Mouse (Mus musculus) mouse embryonic stem cell (cell line): Measurements from ENCODE around the gene Mcoln3.

Experiments used
- in situ Hi-C, 2 experiments: fragments of 300-500 bp; cut with MboI; formaldehyde crosslinking; loops; 1 replicate in 1 of 2; 3 replicates in 1 of 2; pipeline ENCODE4 v1.14.3; 2019 to 2020; ENCODE audit warnings: low sequenced_read_pairs in 2 of 2, low pct_unique_long_range_greater_than_20kb in 1 of 2, mixed read lengths in 1 of 2; ENCODE audit not compliant: unreplicated experiment in 1 of 2

The Mcoln3 gene

GRCm38 (mm10) chr3:146117258-146117996 is at the start of gene Mcoln3:
TSS of gene Mcoln3 (plus strand) at chr3:146117450.
- in situ Hi-C loops: no loop called here

- in situ Hi-C loops: no loop called here
Measured at GRCm38 (mm10) chr3:146069276-146069675, 48.0 kb upstream of the Mcoln3 start.

- in situ Hi-C loops: no loop called here
Measured at GRCm38 (mm10) chr3:146072780-146073179, 44.5 kb upstream of the Mcoln3 start.

DNA sequence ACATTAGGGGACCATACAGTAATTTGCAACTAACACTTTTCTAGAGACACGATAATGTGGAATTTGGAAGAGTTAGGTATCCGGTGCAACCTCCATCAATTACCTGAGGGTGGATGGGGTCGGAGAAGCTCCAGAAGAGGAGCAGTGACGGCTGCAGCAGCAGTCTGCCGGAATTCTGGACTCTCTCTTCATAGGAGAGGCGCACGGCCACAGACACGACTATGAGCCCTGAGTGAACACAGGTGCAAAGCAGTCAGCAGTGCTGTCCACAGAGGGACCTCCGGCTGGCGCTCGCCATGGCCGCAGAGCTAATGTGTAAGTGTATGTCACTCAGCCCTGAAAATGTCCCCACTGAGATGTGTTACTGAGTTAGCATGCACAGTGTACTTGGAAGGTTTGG is 37.0 kb upstream of the Mcoln3 start:
- in situ Hi-C loops: no loop called here

DNA sequence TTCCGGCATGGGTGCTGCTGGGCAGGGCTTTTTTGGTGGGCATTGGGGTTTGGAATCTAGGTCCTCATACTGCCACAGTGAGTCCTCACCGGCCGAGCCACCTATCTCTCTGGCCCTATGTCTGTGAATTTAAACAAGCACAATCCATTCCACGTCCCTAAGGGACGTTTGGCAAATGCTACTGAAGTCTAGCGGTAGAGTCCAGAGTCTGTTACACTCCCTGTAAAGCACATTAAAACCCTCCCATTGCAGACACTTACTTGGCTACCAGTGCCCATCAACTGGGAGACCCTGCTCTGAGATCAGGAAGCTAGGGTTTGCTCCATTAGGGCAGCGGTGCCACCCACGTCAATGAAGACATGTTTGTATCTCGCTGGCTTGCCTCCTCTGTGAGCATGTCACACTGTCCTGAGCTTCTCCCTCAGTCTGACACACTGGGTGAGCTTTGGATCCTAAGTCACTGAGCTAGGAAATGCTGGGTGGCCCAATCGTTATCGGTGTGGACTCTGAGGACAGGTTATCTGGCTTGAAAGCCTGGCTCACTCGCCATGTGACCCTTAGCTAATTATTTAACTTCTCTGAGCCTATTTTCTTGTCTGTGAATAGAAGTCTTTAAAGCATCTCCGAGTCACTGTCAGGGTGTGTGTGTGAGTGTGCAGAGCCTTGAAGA is 26.1 kb upstream of the Mcoln3 start:
- in situ Hi-C loops: no loop called here

- in situ Hi-C loops: no loop called here
Measured at GRCm38 (mm10) chr3:146095066-146095465, 22.2 kb upstream of the Mcoln3 start.

GRCm38 (mm10) chr3:146096986-146097385 is 20.3 kb upstream of the Mcoln3 start:
- in situ Hi-C loops: no loop called here

DNA sequence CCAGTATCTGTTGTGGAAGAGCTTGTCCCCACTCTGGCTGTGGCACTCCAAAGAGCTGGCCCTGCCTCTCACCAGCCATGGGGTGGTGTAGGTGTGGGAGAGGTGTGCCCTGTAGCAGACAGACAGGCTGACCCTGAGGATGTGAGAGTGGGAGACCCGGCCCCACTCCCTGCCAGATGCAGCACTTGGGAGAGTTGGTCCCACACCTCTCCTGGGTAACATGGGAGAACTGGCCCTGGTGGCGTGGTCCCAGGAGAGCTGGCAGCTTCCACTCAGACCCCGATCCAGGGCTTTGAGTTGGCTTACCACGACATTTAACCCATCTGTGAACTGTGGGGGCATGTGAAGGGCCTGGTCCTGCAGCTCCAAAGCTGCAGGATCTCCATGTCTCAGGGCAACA is 19.4 kb upstream of the Mcoln3 start:
- in situ Hi-C loops: no loop called here

GRCm38 (mm10) chr3:146099925-146100324 is 17.3 kb upstream of the Mcoln3 start:
- in situ Hi-C loops: loop anchor here in 1 of 2 experiments (10.0 kb wide), 1 partner anchor 75 kb away; no protein-coding TSS in a partner anchor

DNA sequence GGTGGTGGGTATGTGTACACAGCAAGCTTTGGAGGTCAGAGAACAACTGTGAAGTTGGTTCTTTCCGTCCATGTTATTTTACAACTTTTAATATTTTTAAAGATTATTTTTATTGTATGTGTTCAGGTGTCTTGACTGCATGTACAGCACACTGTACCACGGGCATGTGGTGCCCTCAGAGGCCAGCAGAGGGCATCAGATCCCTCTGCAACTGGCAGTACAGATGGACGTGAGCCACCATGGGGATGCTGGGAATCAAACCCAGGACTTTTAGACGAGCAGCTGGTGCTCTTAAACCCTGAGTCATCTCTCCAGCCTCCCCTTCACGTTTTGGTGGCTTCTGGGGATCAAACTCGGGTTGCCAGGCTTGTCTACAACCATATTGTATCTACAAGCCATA is 15.2 kb upstream of the Mcoln3 start:
- in situ Hi-C loops: loop anchor here in 1 of 2 experiments (10.0 kb wide), 1 partner anchor 73 kb away; no protein-coding TSS in a partner anchor

DNA sequence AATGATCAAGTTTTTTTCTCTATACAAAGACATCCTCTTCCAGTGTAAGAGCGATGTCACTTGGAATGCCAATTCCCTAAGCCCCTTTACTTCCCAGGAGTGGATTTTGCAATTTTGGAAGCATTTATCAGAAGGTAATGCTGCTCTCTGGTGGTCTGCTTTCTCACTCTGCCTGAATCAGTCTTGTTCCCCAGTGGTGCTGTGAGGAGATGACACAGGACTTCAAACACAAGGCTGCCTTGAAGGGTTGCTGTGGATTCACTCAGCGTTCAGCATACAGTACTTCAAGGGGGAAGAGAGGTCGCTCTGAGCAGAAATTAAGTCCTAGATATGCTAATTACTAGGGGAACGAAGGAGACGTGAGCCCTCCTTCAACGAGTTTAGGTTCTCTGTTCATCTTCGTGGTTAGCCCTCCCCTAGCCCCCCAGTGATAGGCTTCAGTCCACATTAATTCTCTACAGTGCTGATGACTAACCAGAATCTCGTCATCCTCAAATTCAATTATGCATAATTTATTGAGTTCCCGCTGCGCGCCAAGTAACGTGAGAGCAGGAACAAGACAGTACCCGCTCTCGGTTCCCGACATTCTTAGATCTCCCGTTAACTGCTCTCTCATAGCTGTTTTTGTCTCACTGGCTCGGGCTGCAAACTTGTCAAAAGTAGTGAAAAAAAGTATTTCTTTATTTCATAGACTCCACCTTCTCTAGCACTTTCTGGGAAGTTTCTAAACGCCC is 10.0 kb upstream of the Mcoln3 start:
- in situ Hi-C loops: loop anchor here in 1 of 2 experiments (10.0 kb wide), 1 partner anchor 68 kb away; no protein-coding TSS in a partner anchor

- in situ Hi-C loops: loop anchor here in 1 of 2 experiments (10.0 kb wide), 1 partner anchor 67 kb away; no protein-coding TSS in a partner anchor
Measured at GRCm38 (mm10) chr3:146107921-146108571, 9.2 kb upstream of the Mcoln3 start, which contains the start of gene Wdr63. TSS of gene Wdr63 (minus strand) at chr3:146108130.

- in situ Hi-C loops: loop anchor here in 1 of 2 experiments (10.0 kb wide), 1 partner anchor 66 kb away; no protein-coding TSS in a partner anchor
Measured at GRCm38 (mm10) chr3:146108945-146109344, 8.3 kb upstream of the Mcoln3 start.

GRCm38 (mm10) chr3:146110358-146110757 is 6.9 kb upstream of the Mcoln3 start:
- in situ Hi-C loops: no loop called here

DNA sequence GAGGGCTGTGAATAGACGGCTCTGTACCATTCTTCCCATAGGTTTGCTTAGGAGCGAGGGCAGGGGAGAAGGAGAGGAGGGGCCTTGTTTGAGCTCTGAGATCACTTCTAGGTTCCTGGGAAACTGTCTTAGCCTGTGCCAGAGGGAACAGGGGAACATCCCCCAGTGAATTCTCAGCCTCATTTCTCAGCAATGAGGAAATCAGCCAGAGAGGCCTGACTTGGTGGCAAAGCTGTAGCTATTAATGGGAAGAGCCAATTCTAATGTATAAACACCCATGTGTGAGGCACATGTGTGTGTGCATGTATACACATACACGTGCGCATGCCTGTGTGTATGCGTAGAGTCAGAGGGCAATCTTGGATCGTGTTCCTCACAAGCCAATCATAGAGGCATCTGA is 6.3 kb upstream of the Mcoln3 start:
- in situ Hi-C loops: no loop called here

DNA sequence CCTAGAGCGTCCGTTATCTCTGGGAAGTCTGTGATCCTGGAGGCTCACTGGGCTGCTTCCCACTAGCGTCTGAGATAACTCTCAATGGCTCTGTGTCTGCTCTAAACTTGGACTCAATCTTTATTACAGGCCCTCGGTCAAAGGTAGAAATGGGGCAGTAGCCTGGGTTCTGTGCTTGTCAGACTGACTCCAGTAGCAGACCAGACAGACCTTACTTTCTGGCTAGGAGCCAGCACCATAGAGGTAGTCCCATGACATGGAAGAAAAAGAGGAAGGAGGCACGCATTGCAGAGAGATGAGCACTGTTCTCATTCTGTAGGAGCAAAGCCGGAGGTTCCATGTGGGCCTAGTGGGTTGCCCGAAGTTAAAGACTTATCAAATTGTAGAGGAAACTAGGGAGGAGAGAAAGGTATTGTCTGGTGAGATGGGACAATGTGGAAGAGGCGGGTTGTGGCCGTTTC is 777 bp downstream of the Mcoln3 start:
- in situ Hi-C loops: no loop called here

DNA sequence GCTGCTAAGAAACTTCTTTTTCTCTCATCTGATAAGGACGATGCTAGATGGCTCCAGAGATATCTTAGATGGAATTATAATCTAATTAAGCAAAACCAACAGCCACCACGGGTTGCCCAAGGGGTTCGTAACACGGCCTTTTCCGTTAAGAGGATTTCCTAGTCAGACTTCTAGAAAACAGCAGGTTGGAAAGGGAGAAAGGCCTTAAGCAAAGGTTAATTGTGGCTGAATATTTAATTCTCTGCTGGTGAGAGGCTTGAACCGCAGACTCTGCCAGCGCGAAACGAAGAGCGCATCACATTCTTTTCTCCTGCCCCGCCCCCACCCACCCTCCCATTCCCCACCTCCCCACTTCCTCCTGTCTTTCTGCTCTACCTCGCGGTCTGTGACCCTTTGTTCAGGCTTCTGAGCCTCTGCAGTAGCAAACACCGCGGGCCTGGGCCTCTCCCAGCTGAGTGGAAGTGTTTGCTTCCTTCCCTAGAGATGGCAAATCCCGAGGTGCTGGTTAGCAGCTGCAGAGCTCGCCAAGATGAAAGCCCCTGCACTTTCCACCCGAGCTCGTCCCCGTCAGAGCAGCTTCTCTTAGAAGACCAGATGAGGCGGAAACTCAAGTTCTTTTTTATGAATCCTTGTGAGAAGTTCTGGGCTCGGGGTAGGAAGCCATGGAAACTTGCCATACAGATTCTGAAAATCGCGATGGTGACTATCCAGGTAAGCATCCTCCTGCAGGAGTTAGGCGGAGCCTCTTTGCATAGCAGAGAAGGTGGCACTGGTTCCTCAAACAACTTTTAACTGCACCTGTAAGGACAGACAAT is 4.3 kb downstream of the Mcoln3 start:
- in situ Hi-C loops: no loop called here

- in situ Hi-C loops: no loop called here
Measured at GRCm38 (mm10) chr3:146122125-146122420, 4.8 kb downstream of the Mcoln3 start.
